Mouse (Mus musculus): ENCODE results near the gene Plxna1. TPM values are rescaled to one million over a fixed set of nuclear protein-coding genes. Genes with fewer than 3 reads are reported as not detected.

Gene Plxna1
- total RNA-seq, 2 experiments from 2014 or later, result 10.9 to 13.0 TPM

- no peak overlapping the region for H3K4me3 ChIP-seq
- intact Hi-C loops (cut with DNase I), result no loop called here
Observed at GRCm38 (mm10) chr6:89285116-89285515, 77.3 kb downstream of the Plxna1 start.

GRCm38 (mm10) chr6:89283095-89283494, 79.3 kb downstream of the Plxna1 start:
- H3K4me3 ChIP-seq, result no peak overlapping the region
- TF ChIP-seq CTCF (IDR thresholded peaks at IDR 0.05), result peak; percentile 21; the same call in 1 of the 2 replicates
- intact Hi-C loops (cut with DNase I), result no loop called here
- H3K27ac ChIP-seq, result no peak overlapping the region
- DNase-seq, result no peak

More at GRCm38 (mm10) chr6:89285116-89285515, 77.3 kb downstream of the Plxna1 start:
- TF ChIP-seq CTCF (IDR thresholded peaks at IDR 0.05), result no peak
- no peak for DNase-seq
- no peak overlapping the region for H3K27ac ChIP-seq

DNA sequence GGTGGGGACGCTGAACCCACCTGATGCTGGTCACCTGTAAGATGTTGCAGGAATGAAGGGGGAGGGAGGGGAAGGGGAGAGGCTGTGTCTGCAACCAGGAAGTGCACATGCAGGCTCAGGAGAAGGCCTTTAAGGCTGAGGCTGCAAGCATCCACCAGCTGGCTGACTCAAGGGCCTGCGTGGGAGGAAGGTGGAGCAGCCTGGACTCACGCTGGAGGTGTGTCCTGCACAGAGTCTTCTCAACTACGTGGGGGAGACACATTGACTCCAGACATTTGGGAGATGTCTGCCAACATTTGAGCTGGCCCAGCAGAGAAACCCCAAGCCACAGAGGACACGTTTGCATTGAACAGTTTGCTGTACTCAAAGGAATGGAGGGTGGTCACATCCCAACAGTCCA, 79.8 kb downstream of the Plxna1 start:
- Histone ChIP-seq H3K4me3 (no peak overlapping the region), H3K27ac (no peak overlapping the region)
- TF ChIP-seq CTCF (IDR thresholded peaks at IDR 0.05), result no peak
- no peak for DNase-seq
- intact Hi-C loops (cut with DNase I), result no loop called here

DNA sequence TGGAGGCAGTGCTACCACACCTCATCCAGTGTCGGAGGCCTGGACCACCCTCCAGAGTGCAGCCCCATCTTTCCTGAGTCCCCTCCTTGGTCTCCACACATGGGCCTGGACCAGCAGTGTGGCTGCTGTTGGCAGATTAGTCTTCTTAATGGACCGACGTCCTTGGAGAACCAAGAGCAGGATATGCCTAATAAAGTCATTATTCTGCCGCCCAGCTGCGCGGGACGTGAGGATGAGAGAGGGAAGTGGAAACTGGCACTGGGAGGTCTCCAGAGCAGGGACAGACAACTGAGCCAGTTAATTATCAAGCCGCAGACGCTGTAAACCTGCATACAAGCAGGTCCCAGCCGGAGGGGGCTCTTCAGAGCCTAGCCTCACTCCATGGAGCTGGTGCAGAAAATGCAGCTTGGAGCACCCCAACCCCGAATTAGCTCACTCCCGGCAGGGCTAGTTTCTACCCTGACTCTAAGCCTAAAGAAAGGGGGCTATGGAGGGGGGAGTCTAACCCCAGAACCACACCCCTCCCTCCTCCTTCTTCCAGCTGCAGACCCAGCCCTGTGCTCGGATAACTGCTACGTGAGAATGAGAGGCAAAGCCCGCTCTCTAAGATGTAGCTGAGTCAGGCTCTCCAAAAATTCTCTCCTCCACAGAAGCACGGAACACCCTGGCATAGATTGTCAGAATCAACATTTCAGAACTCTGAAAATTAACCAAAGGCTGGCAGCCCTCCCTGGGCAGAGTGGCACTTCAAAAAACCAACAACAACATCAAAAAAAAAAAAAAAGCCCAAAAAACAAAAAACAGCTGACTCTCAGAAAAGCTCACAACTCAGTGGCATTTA, 80.7 kb downstream of the Plxna1 start:
- Histone ChIP-seq H3K4me3 (no peak overlapping the region), H3K27ac (peak overlapping the region; percentile 57)
- DNase-seq, result no peak
- TF ChIP-seq CTCF (IDR thresholded peaks at IDR 0.05), result no peak
- intact Hi-C loops (cut with DNase I), result no loop called here

- peak; percentile 66 for DNase-seq
- intact Hi-C loops (cut with DNase I), result no loop called here
- no peak for TF ChIP-seq CTCF (IDR thresholded peaks at IDR 0.05)
- no peak overlapping the region for H3K27ac ChIP-seq
- H3K4me3 ChIP-seq, result no peak overlapping the region
Observed at GRCm38 (mm10) chr6:89280555-89280954, 81.9 kb downstream of the Plxna1 start.

DNA sequence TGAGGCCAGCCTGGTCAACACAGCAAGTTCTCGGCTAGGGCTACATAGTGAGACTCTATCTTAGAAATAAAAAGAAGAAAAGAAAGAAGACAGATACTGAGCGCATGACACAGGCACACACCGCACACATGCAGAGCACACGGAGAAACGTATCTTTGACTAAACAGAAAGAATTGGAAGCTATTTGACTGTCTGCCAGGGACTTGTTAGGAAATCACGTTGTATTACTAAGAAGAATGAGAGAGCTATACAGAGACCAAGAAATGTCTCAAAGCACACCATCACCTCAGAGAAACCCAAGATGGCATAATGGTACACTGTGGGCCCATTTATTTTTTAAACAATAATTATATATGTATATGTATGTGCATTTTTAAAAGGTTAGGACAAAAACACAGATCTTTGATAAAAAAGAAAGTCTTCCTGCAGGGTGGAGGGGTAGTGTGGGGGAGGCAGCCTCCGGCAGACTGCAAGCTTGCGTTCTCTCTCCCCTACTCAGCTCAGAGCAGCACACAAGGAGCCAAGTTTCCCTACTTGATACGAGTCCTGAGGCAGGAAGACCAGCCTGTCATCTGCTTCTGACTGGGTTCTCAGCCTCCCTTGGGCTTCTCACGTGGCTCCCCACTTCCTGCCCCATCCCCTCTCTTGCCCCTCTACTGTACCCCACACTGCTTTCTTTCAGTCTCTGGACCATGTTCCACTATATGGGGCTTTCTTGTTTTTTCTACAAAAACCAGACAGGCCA, 90.5 kb downstream of the Plxna1 start:
- Histone ChIP-seq H3K27ac (no peak overlapping the region), H3K4me3 (no peak overlapping the region)
- intact Hi-C loops (cut with DNase I), result no loop called here
- no peak for DNase-seq
- no peak for TF ChIP-seq CTCF (IDR thresholded peaks at IDR 0.05)

- intact Hi-C loops (cut with DNase I), result no loop called here
Observed at GRCm38 (mm10) chr6:89267181-89267580, 95.2 kb downstream of the Plxna1 start.

More at GRCm38 (mm10) chr6:89267181-89267580, 95.2 kb downstream of the Plxna1 start:
- H3K4me3 ChIP-seq, result no peak overlapping the region
- TF ChIP-seq CTCF (IDR thresholded peaks at IDR 0.05), result no peak
- no peak overlapping the region for H3K27ac ChIP-seq
- DNase-seq, result no peak

Other genes starting within 250 kb of the Plxna1 start
- gene Chchd6, start 233.0 kb upstream of the Plxna1 start, total RNA-seq (2021), result 1 to 10 TPM; 2.5 TPM

Data from gastrocnemius, adult 2 months (tissue).